Mouse (Mus musculus): ENCODE data around the gene Mcm3ap.

Mcm3ap gene

GRCm38 (mm10) chr10:76468203-76469162, at the start of gene Mcm3ap, which contains the start of gene Ybey:
Mcm3ap (plus strand) TSS chr10:76468927.
Ybey (minus strand) TSS chr10:76469114.
- peak; percentile 89 to 91 for DNase-seq (ENCODE audit: low spot score in 2 of 2)

GRCm38 (mm10) chr10:76425674-76426073, 43.1 kb upstream of the Mcm3ap start:
- no peak for DNase-seq (ENCODE audit: low spot score in 2 of 2)

GRCm38 (mm10) chr10:76433925-76434324, 34.8 kb upstream of the Mcm3ap start:
- DNase-seq (ENCODE audit: low spot score in 2 of 2), result no peak

GRCm38 (mm10) chr10:76439107-76439890, 29.4 kb upstream of the Mcm3ap start:
- no peak for DNase-seq (ENCODE audit: low spot score in 2 of 2)

GRCm38 (mm10) chr10:76440281-76440680, 28.4 kb upstream of the Mcm3ap start, which contains the start of gene AC141477.1:
AC141477.1 (minus strand) TSS chr10:76440444.
- no peak for DNase-seq (ENCODE audit: low spot score in 2 of 2)

- DNase-seq (ENCODE audit: low spot score in 2 of 2), result peak; percentile 97
Observed at GRCm38 (mm10) chr10:76442178-76443088, 26.3 kb upstream of the Mcm3ap start, which contains the start of gene Pcnt. Pcnt (minus strand) TSS chr10:76442786.

GRCm38 (mm10) chr10:76445996-76446681, 22.6 kb upstream of the Mcm3ap start:
- no peak for DNase-seq (ENCODE audit: low spot score in 2 of 2)

GRCm38 (mm10) chr10:76447406-76448229, 21.1 kb upstream of the Mcm3ap start:
- no peak for DNase-seq (ENCODE audit: low spot score in 2 of 2)

- DNase-seq (ENCODE audit: low spot score in 2 of 2), result no peak
Observed at GRCm38 (mm10) chr10:76448851-76449250, 19.9 kb upstream of the Mcm3ap start, which contains the start of gene 2610028H24Rik. 2610028H24Rik (plus strand) TSS chr10:76449081.

- DNase-seq (ENCODE audit: low spot score in 2 of 2), result peak; percentile 51 to 54
Observed at GRCm38 (mm10) chr10:76455289-76455688, 13.4 kb upstream of the Mcm3ap start.

GRCm38 (mm10) chr10:76461255-76461654, 7.5 kb upstream of the Mcm3ap start:
- DNase-seq (ENCODE audit: low spot score in 2 of 2), result no peak

GRCm38 (mm10) chr10:76462312-76462711, 6.4 kb upstream of the Mcm3ap start:
- DNase-seq (ENCODE audit: low spot score in 2 of 2), result peak; percentile 13 to 40

GRCm38 (mm10) chr10:76462721-76463120, 6.0 kb upstream of the Mcm3ap start:
- no peak for DNase-seq (ENCODE audit: low spot score in 2 of 2)

GRCm38 (mm10) chr10:76473759-76474158, 5.0 kb downstream of the Mcm3ap start:
- DNase-seq (ENCODE audit: low spot score in 2 of 2), result no peak

GRCm38 (mm10) chr10:76480851-76481250, 12.1 kb downstream of the Mcm3ap start:
- DNase-seq (ENCODE audit: low spot score in 2 of 2), result no peak

GRCm38 (mm10) chr10:76481480-76481879, 12.8 kb downstream of the Mcm3ap start:
- DNase-seq (ENCODE audit: low spot score in 2 of 2), result no peak

- no peak for DNase-seq (ENCODE audit: low spot score in 2 of 2)
Observed at GRCm38 (mm10) chr10:76486302-76486701, 17.6 kb downstream of the Mcm3ap start.

- no peak for DNase-seq (ENCODE audit: low spot score in 2 of 2)
Observed at GRCm38 (mm10) chr10:76488265-76488664, 19.5 kb downstream of the Mcm3ap start.

GRCm38 (mm10) chr10:76489205-76489604, 20.5 kb downstream of the Mcm3ap start:
- DNase-seq (ENCODE audit: low spot score in 2 of 2), result no peak

- DNase-seq (ENCODE audit: low spot score in 2 of 2), result no peak
Observed at GRCm38 (mm10) chr10:76493527-76493926, 24.8 kb downstream of the Mcm3ap start.
